Mouse (Mus musculus) liver, postnatal 0 days (tissue): ENCODE results near the gene Sfswap. TPM values are rescaled to one million over a fixed set of nuclear protein-coding genes. Genes with fewer than 3 reads are reported as not detected.

Source experiments
- ATAC-seq: fragments of 200-750 bp; cut with Nextera tagmentation; 2 replicates; pipeline ENCODE4 v1.8.0; 2017; ENCODE audit warnings: mild to moderate bottlenecking, moderate library complexity
- DNase-seq: peaks from one replicate; pipeline ENCODE4 v3.0.0-alpha.2; 2016
- H3K27ac ChIP-seq: fragments of 300-500 bp; sonication (generic); 2 replicates; pipeline ENCODE4 v1.5.1; 2014; ENCODE audit warnings: antibody characterized with exemption, moderate library complexity, mild to moderate bottlenecking, low read depth
- H3K27me3 ChIP-seq: fragments of 300-500 bp; sonication (generic); 2 replicates; pipeline ENCODE4 v1.6.1; 2014; ENCODE audit warnings: low read length, control low read depth, mixed read lengths; ENCODE audit not compliant: insufficient read depth
- H3K36me3 ChIP-seq: fragments of 300-500 bp; sonication (generic); replicated peaks from 2 replicates; pipeline ENCODE4 v1.6.1; 2014; ENCODE audit warnings: mild to moderate bottlenecking, control low read depth, low read length, moderate library complexity, mixed read lengths; ENCODE audit not compliant: insufficient read depth
- H3K4me1 ChIP-seq: fragments of 300-500 bp; sonication (generic); 2 replicates; pipeline ENCODE4 v1.6.1; 2014; ENCODE audit warnings: antibody characterized with exemption, mild to moderate bottlenecking, control low read depth; ENCODE audit not compliant: insufficient read depth
- H3K4me2 ChIP-seq: fragments of 300-500 bp; sonication (generic); 2 replicates; pipeline ENCODE4 v1.6.1; 2014; ENCODE audit warnings: low read depth, mild to moderate bottlenecking, low read length, moderate library complexity, mixed read lengths
- H3K4me3 ChIP-seq: fragments of 300-500 bp; sonication (generic); 2 replicates; pipeline ENCODE4 v1.5.1; 2014; ENCODE audit warnings: low read depth, low read length
- H3K9ac ChIP-seq: fragments of 300-500 bp; sonication (generic); replicated peaks from 2 replicates; pipeline ENCODE4 v1.6.1; 2014; ENCODE audit warnings: mild to moderate bottlenecking, moderate library complexity
- H3K9me3 ChIP-seq: fragments of 300-500 bp; sonication (generic); 2 replicates; pipeline ENCODE4 v1.6.1; 2016; ENCODE audit warnings: mild to moderate bottlenecking, control low read depth, low read length, mixed read lengths
- CTCF ChIP-seq: sonication (generic); IDR thresholded peaks from 2 replicates; pipeline ENCODE4 v1.5.1; 2016; ENCODE audit warnings: antibody characterized with exemption, low read depth
- EP300 ChIP-seq: IDR thresholded peaks from 2 replicates; pipeline ENCODE4 v1.6.1; 2016; ENCODE audit warnings: antibody characterized with exemption, low read depth, mild to moderate bottlenecking
- WGBS: fragments of 180-500 bp; shearing (Covaris S2); extraction: QIAGEN DNeasy Blood & Tissue Kit; methylation state at CpG from one replicate; pipeline ENCODE4 v1.1.7; 2014; ENCODE audit not compliant: insufficient replicate concordance; 5-methylcytosine and 5-hydroxymethylcytosine counted together
- polyA plus RNA-seq: library from polyadenylated mRNA; unstranded; fragments of >200 nt; fragmentation: Nextera tagmentation; extraction: Ambion mirVana; gene quantifications from 2 replicates; pipeline ENCODE4 v1.2.1, GENCODE M21; 2015

The Sfswap gene
- polyA plus RNA-seq, 1 experiment from 2014 or later, result 11.0 TPM

DNA sequence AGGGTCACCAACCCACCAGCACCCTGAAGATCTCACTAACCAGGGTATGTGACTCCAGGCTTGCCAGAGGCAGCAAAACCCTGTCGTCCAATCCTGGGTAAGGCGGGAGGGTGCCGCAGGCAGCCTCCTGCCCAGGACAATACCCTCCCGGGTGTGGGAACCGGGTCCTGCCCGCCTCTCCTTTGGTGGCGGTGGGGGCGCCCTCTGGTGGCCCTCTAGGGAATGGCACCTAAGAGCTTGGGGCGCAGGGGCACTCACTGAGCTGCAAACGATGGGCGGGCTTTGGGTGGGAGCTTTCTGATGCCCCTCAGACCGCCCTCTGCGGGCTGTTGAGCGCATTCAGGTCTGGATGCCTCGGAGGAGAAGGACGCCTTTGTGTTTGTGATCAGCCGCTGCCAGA is 85.0 kb downstream of the Sfswap start:
- H3K9me3 ChIP-seq, result no peaks in the 10 kb centered on the region
- TF ChIP-seq CTCF (peak; percentile 95), EP300 (no peak)
- H3K9ac ChIP-seq, result no peak overlapping the region
- peak; percentile 40 for ATAC-seq
- no peak overlapping the region for H3K27ac ChIP-seq
- peaks cover 28% of the 10 kb centered on the region for H3K4me1 ChIP-seq
- H3K27me3 ChIP-seq, result peaks cover 63% of the 10 kb centered on the region
- DNase-seq, result peak; percentile 87
- H3K4me3 ChIP-seq, result no peak overlapping the region; the same call in 1 of the 2 replicates
- H3K36me3 ChIP-seq, result no peaks in the 10 kb centered on the region
- H3K4me2 ChIP-seq, result peak overlapping the region; percentile 98
- 4% methylated on average over 17 of the region's 17 CpGs for WGBS

- ATAC-seq (no peak), DNase-seq (no peak)
- Histone ChIP-seq H3K9me3 (no peaks in the 10 kb centered on the region), H3K4me3 (no peak overlapping the region; the same call in 1 of the 2 replicates), H3K4me2 (peak overlapping the region; percentile 98), H3K36me3 (no peaks in the 10 kb centered on the region), H3K27me3 (peaks cover 63% of the 10 kb centered on the region), H3K27ac (no peak overlapping the region), H3K4me1 (peaks cover 28% of the 10 kb centered on the region), H3K9ac (no peak overlapping the region)
- 38% methylated on average over 13 of the region's 13 CpGs for WGBS
- TF ChIP-seq CTCF (no peak), EP300 (no peak)
Measured at GRCm38 (mm10) chr5:129586471-129586870, 85.5 kb downstream of the Sfswap start.

- Histone ChIP-seq H3K4me1 (peaks cover 5% of the 10 kb centered on the region), H3K9ac (no peak overlapping the region), H3K27ac (no peak overlapping the region), H3K4me3 (no peak overlapping the region), H3K27me3 (peaks cover 22% of the 10 kb centered on the region), H3K9me3 (no peaks in the 10 kb centered on the region), H3K36me3 (no peaks in the 10 kb centered on the region), H3K4me2 (no peak overlapping the region)
- WGBS, result 35% methylated on average over 11 of the region's 11 CpGs
- no peak for ATAC-seq
- DNase-seq, result no peak
- no peak for TF ChIP-seq CTCF
- TF ChIP-seq EP300, result no peak
Measured at GRCm38 (mm10) chr5:129590915-129591314, 89.9 kb downstream of the Sfswap start.

GRCm38 (mm10) chr5:129594116-129595114 is 93.4 kb downstream of the Sfswap start:
- H3K4me1 ChIP-seq, result no peaks in the 10 kb centered on the region
- TF ChIP-seq EP300 (no peak), CTCF (peak; percentile 98)
- ATAC-seq (no peak), DNase-seq (peak; percentile 88)
- no peak overlapping the region for H3K4me2 ChIP-seq
- no peak overlapping the region for H3K9ac ChIP-seq
- no peaks in the 10 kb centered on the region for H3K36me3 ChIP-seq
- no peak overlapping the region for H3K4me3 ChIP-seq
- no peaks in the 10 kb centered on the region for H3K9me3 ChIP-seq
- WGBS, result 35% methylated on average over 19 of the region's 19 CpGs
- H3K27ac ChIP-seq, result no peak overlapping the region
- peaks cover 5% of the 10 kb centered on the region; the same call in 1 of the 2 replicates for H3K27me3 ChIP-seq

DNA sequence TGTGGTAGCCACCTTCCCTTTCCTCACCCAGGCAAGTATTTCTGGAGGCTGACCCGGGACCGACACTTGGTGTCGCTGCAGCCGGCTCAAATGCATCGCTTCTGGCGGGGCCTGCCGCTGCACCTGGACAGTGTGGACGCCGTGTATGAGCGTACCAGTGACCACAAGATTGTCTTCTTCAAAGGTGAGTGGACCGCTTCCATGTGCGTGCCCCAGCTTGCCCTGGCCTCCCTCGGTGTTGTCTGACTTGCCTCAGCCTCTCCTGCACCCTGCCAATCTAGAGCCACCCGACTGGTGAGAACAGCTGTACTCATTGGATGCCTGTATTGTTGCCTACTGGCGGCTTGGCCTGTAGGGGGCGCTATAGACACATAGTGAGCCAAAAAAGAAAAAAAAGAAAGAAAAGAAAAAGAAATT is 101.1 kb downstream of the Sfswap start:
- no peak overlapping the region for H3K9ac ChIP-seq
- DNase-seq, result no peak
- H3K4me3 ChIP-seq, result no peak overlapping the region
- H3K4me1 ChIP-seq, result no peaks in the 10 kb centered on the region
- H3K27ac ChIP-seq, result no peak overlapping the region
- no peaks in the 10 kb centered on the region for H3K9me3 ChIP-seq
- no peaks in the 10 kb centered on the region for H3K36me3 ChIP-seq
- TF ChIP-seq CTCF (peak; percentile 49), EP300 (no peak)
- ATAC-seq, result no peak
- H3K4me2 ChIP-seq, result no peak overlapping the region
- WGBS, result 55% methylated on average over 16 of the region's 16 CpGs
- no peaks in the 10 kb centered on the region for H3K27me3 ChIP-seq

GRCm38 (mm10) chr5:129607476-129607875 is 106.5 kb downstream of the Sfswap start:
- no peaks in the 10 kb centered on the region for H3K36me3 ChIP-seq
- no peaks in the 10 kb centered on the region for H3K4me1 ChIP-seq
- H3K27ac ChIP-seq, result no peak overlapping the region
- H3K27me3 ChIP-seq, result no peaks in the 10 kb centered on the region
- no peak overlapping the region for H3K4me3 ChIP-seq
- DNase-seq (no peak), ATAC-seq (no peak)
- H3K9ac ChIP-seq, result no peak overlapping the region
- WGBS, result 76% methylated on average over 8 of the region's 8 CpGs
- H3K9me3 ChIP-seq, result no peaks in the 10 kb centered on the region
- no peak for TF ChIP-seq CTCF
- TF ChIP-seq EP300, result no peak
- H3K4me2 ChIP-seq, result no peak overlapping the region
